Mouse (Mus musculus): ENCODE data around the gene Abcb1b. TPM values are rescaled to one million over a fixed set of nuclear protein-coding genes. Genes with fewer than 3 reads are reported as not detected.
A peak's percentile ranks its signal among the peaks of the same experiment; 100 is the strongest.
"Not testable (repeated sequence)": the region's sequence is repeated elsewhere in the genome, so short reads cannot be mapped to it uniquely, and the experiment has no call there.

The Abcb1b gene
- polyA plus RNA-seq, 1 experiment from 2014 or later = 1.8 TPM

DNA sequence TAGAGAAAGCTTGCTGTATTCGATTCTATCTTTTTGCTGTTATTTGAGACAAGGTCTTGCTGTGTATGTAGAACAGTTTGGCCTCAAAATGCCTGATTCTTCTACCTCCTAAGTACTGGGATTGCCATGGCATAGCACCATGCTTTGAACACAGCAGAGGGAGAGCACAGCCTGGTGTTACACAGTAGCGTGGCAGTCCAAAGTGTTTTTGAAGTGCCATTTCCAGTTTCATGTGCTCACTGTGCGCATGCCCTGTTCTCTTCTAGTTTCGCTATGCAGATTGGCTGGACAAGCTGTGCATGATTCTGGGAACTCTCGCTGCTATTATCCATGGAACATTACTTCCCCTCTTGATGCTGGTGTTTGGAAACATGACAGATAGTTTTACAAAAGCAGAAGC is 7.8 kb downstream of the Abcb1b start:
- no peak overlapping the region for H3K27ac ChIP-seq (ENCODE audit: low read length)
- H3K9ac ChIP-seq (replicated peaks; ENCODE audit: low read depth) = no peak overlapping the region
- no peak overlapping the region for H3K4me2 ChIP-seq (replicated peaks; ENCODE audit: low read depth, low read length)
- no peaks in the 10 kb centered on the region for H3K36me3 ChIP-seq (ENCODE audit: insufficient read depth, low read length)
- ATAC-seq (0 out of 2 replicates have a peak, but pooled peaks have one; percentile 28), DNase-seq (ENCODE audit: low spot score) (peak; percentile 24)
- H3K9me3 ChIP-seq (ENCODE audit: low read length) = no peaks in the 10 kb centered on the region
- H3K4me3 ChIP-seq (ENCODE audit: low read depth, low read length) = no peak overlapping the region
- WGBS = 73% methylated on average over 5 of the region's 5 CpGs
- TF ChIP-seq EP300 (IDR thresholded peaks at IDR 0.05) (no peak), CTCF (IDR thresholded peaks at IDR 0.05) (0 out of 2 replicates have a peak, but pooled peaks have one; percentile 11)
- H3K27me3 ChIP-seq (replicated peaks; ENCODE audit: insufficient read depth, low read length) = no peaks in the 10 kb centered on the region
- H3K4me1 ChIP-seq (ENCODE audit: insufficient read depth, low read depth, low read length) = no peaks in the 10 kb centered on the region

DNA sequence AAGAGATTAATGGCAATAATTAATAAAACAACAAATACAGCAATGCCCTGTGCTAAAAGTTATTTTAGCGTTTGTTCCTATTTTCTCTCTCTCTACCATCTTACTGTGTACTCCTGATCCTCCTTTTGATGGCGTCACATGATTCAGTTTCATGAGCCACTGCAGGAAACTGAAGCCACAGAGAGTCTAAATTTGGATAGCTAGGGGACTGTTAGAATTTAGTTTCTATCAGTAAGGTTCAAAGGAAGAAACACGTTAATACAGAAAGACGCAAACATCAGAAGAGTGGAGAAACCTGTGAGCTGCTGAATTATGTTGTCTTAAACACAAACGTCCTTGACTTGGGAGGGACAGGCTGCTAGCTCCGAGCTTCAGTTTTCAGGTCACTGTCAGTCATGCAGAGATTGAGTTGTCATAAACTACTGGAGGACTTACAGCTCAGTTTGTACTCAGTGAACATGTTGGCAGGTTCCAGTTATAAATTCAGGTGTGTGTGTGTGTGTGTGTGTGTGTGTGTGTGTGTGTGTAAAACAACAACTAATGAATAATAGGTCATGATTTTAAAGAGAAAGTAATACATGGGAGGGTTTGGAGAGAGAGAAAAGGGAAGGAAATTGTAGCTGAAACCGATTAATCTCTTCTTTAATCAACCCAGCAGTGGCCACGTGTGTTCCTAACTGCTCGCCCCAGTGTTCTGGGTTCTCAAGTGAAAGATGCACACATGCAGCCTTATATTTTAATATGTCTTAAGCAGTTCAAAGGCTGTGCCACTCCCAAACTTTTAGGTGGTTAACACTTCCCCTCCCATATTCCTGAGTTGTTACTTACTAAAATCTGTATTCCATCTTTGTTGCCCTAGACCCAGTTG is 9.4 kb downstream of the Abcb1b start:
- H3K4me3 ChIP-seq (ENCODE audit: low read depth, low read length) = no peak overlapping the region
- no peak overlapping the region for H3K9ac ChIP-seq (replicated peaks; ENCODE audit: low read depth)
- no peaks in the 10 kb centered on the region for H3K9me3 ChIP-seq (ENCODE audit: low read length)
- WGBS = 79% methylated on average over 9 of the region's 9 CpGs
- DNase-seq (ENCODE audit: low spot score) (no peak), ATAC-seq (no peak)
- TF ChIP-seq EP300 (IDR thresholded peaks at IDR 0.05) = no peak
- TF ChIP-seq CTCF (IDR thresholded peaks at IDR 0.05) = no peak
- no peak overlapping the region for H3K27ac ChIP-seq (ENCODE audit: low read length)
- H3K27me3 ChIP-seq (replicated peaks; ENCODE audit: insufficient read depth, low read length) = no peaks in the 10 kb centered on the region
- no peak overlapping the region for H3K4me2 ChIP-seq (replicated peaks; ENCODE audit: low read depth, low read length)
- no peaks in the 10 kb centered on the region for H3K4me1 ChIP-seq (ENCODE audit: insufficient read depth, low read depth, low read length)
- H3K36me3 ChIP-seq (ENCODE audit: insufficient read depth, low read length) = no peaks in the 10 kb centered on the region

GRCm38 (mm10) chr5:8813872-8814271 is 15.9 kb downstream of the Abcb1b start:
- no peaks in the 10 kb centered on the region for H3K27me3 ChIP-seq (replicated peaks; ENCODE audit: insufficient read depth, low read length)
- TF ChIP-seq EP300 (IDR thresholded peaks at IDR 0.05) (no peak), CTCF (IDR thresholded peaks at IDR 0.05) (no peak)
- no peak overlapping the region for H3K4me2 ChIP-seq (replicated peaks; ENCODE audit: low read depth, low read length)
- no peaks in the 10 kb centered on the region for H3K9me3 ChIP-seq (ENCODE audit: low read length)
- no peak overlapping the region for H3K27ac ChIP-seq (ENCODE audit: low read length)
- H3K36me3 ChIP-seq (ENCODE audit: insufficient read depth, low read length) = no peaks in the 10 kb centered on the region
- WGBS = 84% methylated on average over 1 of the region's 1 CpGs
- H3K4me1 ChIP-seq (ENCODE audit: insufficient read depth, low read depth, low read length) = no peaks in the 10 kb centered on the region
- H3K4me3 ChIP-seq (ENCODE audit: low read depth, low read length) = no peak overlapping the region
- ATAC-seq (no peak), DNase-seq (ENCODE audit: low spot score) (no peak)
- H3K9ac ChIP-seq (replicated peaks; ENCODE audit: low read depth) = no peak overlapping the region

DNA sequence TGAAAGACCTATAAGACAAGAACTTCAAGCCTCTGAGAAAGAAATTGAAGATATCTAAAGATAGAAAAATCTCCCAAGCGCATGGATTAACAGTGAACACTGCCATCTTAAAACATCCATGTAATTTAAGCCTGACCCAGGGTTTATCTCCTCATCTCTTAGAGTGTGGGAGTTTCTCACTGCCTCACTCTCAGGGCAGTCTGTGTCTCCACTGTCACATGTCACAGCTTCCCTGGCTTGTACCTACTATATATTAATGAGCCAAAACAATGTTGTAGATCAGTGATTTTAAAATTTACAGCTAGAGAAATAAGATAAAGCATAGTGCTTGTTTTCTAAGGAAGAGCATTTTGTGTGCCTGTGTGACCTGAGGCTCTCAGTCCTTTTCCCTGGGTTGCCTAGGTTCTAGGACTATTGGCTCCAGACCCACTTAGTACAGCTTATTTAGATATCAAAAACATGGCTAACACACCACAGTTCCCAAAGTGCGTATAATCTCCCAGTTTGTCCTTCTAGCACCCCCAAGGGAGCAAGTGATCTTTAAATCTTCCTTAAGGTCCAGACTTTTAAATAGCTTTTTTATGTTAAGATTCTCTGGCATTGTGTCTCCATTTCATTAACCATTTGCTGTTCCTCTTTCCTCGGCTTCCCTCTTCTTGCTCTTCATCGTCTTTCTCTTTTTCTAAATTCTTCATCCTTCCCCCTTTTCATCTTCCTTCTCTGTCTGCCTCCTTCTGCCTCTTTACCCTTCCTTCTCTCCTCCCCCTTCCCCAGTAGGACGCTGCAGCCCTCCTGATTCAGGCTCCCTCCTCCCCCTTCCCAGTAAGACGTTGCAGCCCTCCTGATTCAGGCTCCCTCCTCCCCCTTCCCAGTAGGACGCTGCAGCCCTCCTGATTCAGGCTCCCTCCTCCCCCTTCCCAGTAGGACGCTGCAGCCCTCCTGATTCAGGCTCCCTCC is 22.0 kb downstream of the Abcb1b start:
- no peak overlapping the region for H3K9ac ChIP-seq (replicated peaks; ENCODE audit: low read depth)
- no peaks in the 10 kb centered on the region for H3K9me3 ChIP-seq (ENCODE audit: low read length)
- 16% methylated on average over 7 of the region's 8 CpGs for WGBS
- no peak overlapping the region for H3K4me2 ChIP-seq (replicated peaks; ENCODE audit: low read depth, low read length)
- ATAC-seq = no peak
- TF ChIP-seq EP300 (IDR thresholded peaks at IDR 0.05) = no peak
- TF ChIP-seq CTCF (IDR thresholded peaks at IDR 0.05) = no peak
- DNase-seq (ENCODE audit: low spot score) = no peak
- no peaks in the 10 kb centered on the region for H3K27me3 ChIP-seq (replicated peaks; ENCODE audit: insufficient read depth, low read length)
- H3K27ac ChIP-seq (ENCODE audit: low read length) = no peak overlapping the region
- no peaks in the 10 kb centered on the region for H3K4me1 ChIP-seq (ENCODE audit: insufficient read depth, low read depth, low read length)
- H3K36me3 ChIP-seq (ENCODE audit: insufficient read depth, low read length) = no peaks in the 10 kb centered on the region
- H3K4me3 ChIP-seq (ENCODE audit: low read depth, low read length) = no peak overlapping the region

- H3K4me3 ChIP-seq (ENCODE audit: low read depth, low read length); DNase-seq (ENCODE audit: low spot score); H3K36me3 ChIP-seq (ENCODE audit: insufficient read depth, low read length); H3K9me3 ChIP-seq (ENCODE audit: low read length); ATAC-seq; H3K27ac ChIP-seq (ENCODE audit: low read length); H3K4me2 ChIP-seq (replicated peaks; ENCODE audit: low read depth, low read length); H3K9ac ChIP-seq (replicated peaks; ENCODE audit: low read depth); H3K27me3 ChIP-seq (replicated peaks; ENCODE audit: insufficient read depth, low read length); H3K4me1 ChIP-seq (ENCODE audit: insufficient read depth, low read depth, low read length): not testable (repeated sequence)
- 3% methylated on average over 4 of the region's 6 CpGs for WGBS
Measured at GRCm38 (mm10) chr5:8820592-8821104, 22.7 kb downstream of the Abcb1b start.

Data from lung, postnatal 0 days (tissue).